Mouse (Mus musculus) midbrain, postnatal 0 days (tissue): ENCODE measurements around the gene E4f1. TPM values are rescaled to one million over a fixed set of nuclear protein-coding genes. Genes with fewer than 3 reads are reported as not detected.

ENCODE experiments used
- ATAC-seq: fragments of 200-750 bp; cut with Nextera tagmentation; 2 replicates; pipeline ENCODE4 v1.8.0; 2017; ENCODE audit warnings: moderate number of reproducible peaks, mild to moderate bottlenecking, moderate TSS enrichment, moderate library complexity; ENCODE audit not compliant: low FRiP score
- DNase-seq: peaks from one replicate; pipeline ENCODE4 v3.0.0-alpha.2; 2015; ENCODE audit warnings: low spot score
- H3K27ac ChIP-seq: fragments of 300-500 bp; sonication (generic); 2 replicates; pipeline ENCODE4 v1.5.1; 2014; ENCODE audit warnings: low read depth, mild to moderate bottlenecking, low read length, mixed read lengths
- H3K27me3 ChIP-seq: fragments of 300-500 bp; sonication (generic); 2 replicates; pipeline ENCODE4 v1.6.1; 2014; ENCODE audit warnings: low read length, control low read depth, mixed read lengths; ENCODE audit not compliant: insufficient read depth
- H3K36me3 ChIP-seq: fragments of 300-500 bp; sonication (generic); 2 replicates; pipeline ENCODE4 v1.6.1; 2014; ENCODE audit warnings: low read length, control low read depth, mixed read lengths; ENCODE audit not compliant: insufficient read depth
- H3K4me1 ChIP-seq: fragments of 300-500 bp; sonication (generic); 2 replicates; pipeline ENCODE4 v1.6.1; 2014; ENCODE audit warnings: mild to moderate bottlenecking, control low read depth, antibody characterized with exemption, low read length, mixed read lengths; ENCODE audit not compliant: insufficient read depth
- H3K4me2 ChIP-seq: fragments of 300-500 bp; sonication (generic); 2 replicates; pipeline ENCODE4 v1.6.1; 2014; ENCODE audit warnings: low read depth, mild to moderate bottlenecking, low read length, mixed read lengths; ENCODE audit not compliant: poor library complexity, severe bottlenecking
- H3K4me3 ChIP-seq: fragments of 300-500 bp; sonication (generic); 2 replicates; pipeline ENCODE4 v1.5.1; 2014; ENCODE audit warnings: low read depth, mild to moderate bottlenecking, low read length, moderate library complexity
- H3K9ac ChIP-seq: fragments of 300-500 bp; sonication (generic); replicated peaks from 2 replicates; pipeline ENCODE4 v1.6.1; 2014; ENCODE audit warnings: mild to moderate bottlenecking, low read length, moderate library complexity, mixed read lengths; ENCODE audit not compliant: poor library complexity, severe bottlenecking
- H3K9me3 ChIP-seq: fragments of 300-500 bp; sonication (generic); 2 replicates; pipeline ENCODE4 v1.6.1; 2016; ENCODE audit warnings: low read length, control low read depth
- CTCF ChIP-seq: IDR thresholded peaks from 2 replicates; pipeline ENCODE4 v1.5.1; 2016; ENCODE audit warnings: antibody characterized with exemption, mild to moderate bottlenecking
- WGBS: fragments of 180-500 bp; shearing (Covaris S2); extraction: QIAGEN DNeasy Blood & Tissue Kit; methylation state at CpG from one replicate; pipeline ENCODE4 v1.1.7; 2014; 5-methylcytosine and 5-hydroxymethylcytosine counted together
- polyA plus RNA-seq: library from polyadenylated mRNA; unstranded; fragments of >200 nt; fragmentation: Nextera tagmentation; extraction: Ambion mirVana; gene quantifications from 2 replicates; pipeline ENCODE4 v1.2.1, GENCODE M21; 2015
- total RNA-seq: library from RNA; depleted of rRNA; stranded (reverse); fragments of >200 nt; gene quantifications from 2 replicates; pipeline ENCODE4 v1.2.3, GENCODE M21; 2014

The E4f1 gene
- total and polyA plus RNA-seq, 2 experiments from 2014 or later = 30.6 to 35.1 TPM

- Histone ChIP-seq H3K9ac (no peak overlapping the region), H3K36me3 (peaks cover 91% of the 10 kb centered on the region), H3K4me2 (no peak overlapping the region), H3K9me3 (no peaks in the 10 kb centered on the region), H3K4me1 (no peaks in the 10 kb centered on the region), H3K4me3 (no peak overlapping the region), H3K27ac (no peak overlapping the region), H3K27me3 (no peaks in the 10 kb centered on the region)
- ATAC-seq (no peak), DNase-seq (no peak)
- WGBS = 95% methylated on average over 4 of the region's 4 CpGs
- TF ChIP-seq CTCF = no peak
These were observed 26.7 kb downstream of the E4f1 start for GRCm38 (mm10) chr17:24443409-24443808.

GRCm38 (mm10) chr17:24442632-24443155 is 27.4 kb downstream of the E4f1 start, which contains the start of gene Dnase1l2:
TSS of gene Dnase1l2 (minus strand) at chr17:24443105.
- no peaks in the 10 kb centered on the region for H3K27me3 ChIP-seq
- no peak within 1 kb of the TSS for H3K4me3 ChIP-seq
- ATAC-seq (no peak), DNase-seq (no peak)
- WGBS = 84% methylated on average over 7 of the region's 7 CpGs
- H3K9me3 ChIP-seq = no peaks in the 10 kb centered on the region
- TF ChIP-seq CTCF = no peak
- H3K4me2 ChIP-seq = no peak within 1 kb of the TSS
- H3K4me1 ChIP-seq = no peaks in the 10 kb centered on the region
- H3K36me3 ChIP-seq = peaks cover 87% of the 10 kb centered on the region
- H3K9ac ChIP-seq = no peak within 1 kb of the TSS
- H3K27ac ChIP-seq = no peak within 1 kb of the TSS

DNA sequence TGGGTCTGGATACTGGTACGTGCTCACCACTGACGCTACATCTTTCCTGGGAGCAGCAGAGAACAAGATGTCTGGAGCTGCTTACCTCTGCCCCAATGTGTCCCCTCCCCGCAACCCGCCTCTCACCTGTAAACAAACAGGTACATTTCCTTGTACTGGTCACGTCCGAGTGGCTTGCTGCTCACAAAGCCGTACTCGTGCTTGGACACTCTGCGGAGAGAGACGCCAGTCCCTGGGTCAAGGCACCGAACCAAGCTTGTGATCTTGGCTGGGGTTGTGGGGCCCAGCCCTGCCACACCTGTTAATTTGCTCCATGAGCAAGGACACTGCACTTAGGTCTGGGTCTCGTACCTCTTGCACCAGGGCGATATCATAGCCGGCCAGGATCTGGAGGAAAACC is 28.0 kb downstream of the E4f1 start:
- H3K4me1 ChIP-seq = no peaks in the 10 kb centered on the region
- no peak for ATAC-seq

GRCm38 (mm10) chr17:24441148-24441547 is 29.0 kb downstream of the E4f1 start:
- Histone ChIP-seq H3K27ac (no peak overlapping the region), H3K4me3 (no peak overlapping the region), H3K9me3 (no peaks in the 10 kb centered on the region), H3K27me3 (no peaks in the 10 kb centered on the region), H3K4me1 (no peaks in the 10 kb centered on the region), H3K9ac (no peak overlapping the region), H3K4me2 (no peak overlapping the region), H3K36me3 (peaks cover 74% of the 10 kb centered on the region)
- WGBS = 41% methylated on average over 2 of the region's 2 CpGs
- TF ChIP-seq CTCF = peak; percentile 60
- ATAC-seq = no peak
- peak; percentile 31 for DNase-seq

More for the DNA sequence above, 28.0 kb downstream of the E4f1 start:
- 92% methylated on average over 14 of the region's 14 CpGs for WGBS
- Histone ChIP-seq H3K36me3 (peaks cover 83% of the 10 kb centered on the region), H3K27me3 (no peaks in the 10 kb centered on the region), H3K4me2 (no peak overlapping the region), H3K9ac (no peak overlapping the region), H3K9me3 (no peaks in the 10 kb centered on the region), H3K4me3 (no peak overlapping the region), H3K27ac (no peak overlapping the region)
- TF ChIP-seq CTCF = no peak
- DNase-seq = no peak

GRCm38 (mm10) chr17:24440377-24440776 is 29.7 kb downstream of the E4f1 start:
- 90% methylated on average over 8 of the region's 8 CpGs for WGBS
- Histone ChIP-seq H3K36me3 (peaks cover 66% of the 10 kb centered on the region), H3K27me3 (no peaks in the 10 kb centered on the region), H3K4me2 (no peak overlapping the region), H3K4me3 (no peak overlapping the region), H3K27ac (no peak overlapping the region), H3K9me3 (no peaks in the 10 kb centered on the region), H3K4me1 (no peaks in the 10 kb centered on the region), H3K9ac (no peak overlapping the region)
- ATAC-seq (no peak), DNase-seq (no peak)
- TF ChIP-seq CTCF = no peak

- no peaks in the 10 kb centered on the region for H3K27me3 ChIP-seq
- no peak overlapping the region for H3K9ac ChIP-seq
- H3K4me1 ChIP-seq = no peaks in the 10 kb centered on the region
- DNase-seq (peak; percentile 40), ATAC-seq (peak; percentile 33; the same call in 1 of the 2 replicates)
- no peak overlapping the region for H3K4me2 ChIP-seq
- TF ChIP-seq CTCF = peak; percentile 88
- no peaks in the 10 kb centered on the region for H3K9me3 ChIP-seq
- H3K36me3 ChIP-seq = peaks cover 34% of the 10 kb centered on the region
- no peak overlapping the region for H3K4me3 ChIP-seq
- whole genome bisulfite sequencing = 74% methylated on average over 5 of the region's 5 CpGs
- no peak overlapping the region for H3K27ac ChIP-seq
These were observed 33.1 kb downstream of the E4f1 start for GRCm38 (mm10) chr17:24437016-24437415.
